Mouse (Mus musculus) erythroblast, embryonic 14.5 days (primary cell): Measurements from ENCODE around the gene N4bp2l2.
"Not testable (repeated sequence)": the region's sequence is repeated elsewhere in the genome, so short reads cannot be mapped to it uniquely, and the experiment has no call there.

Source experiments
- GATA1 ChIP-seq: IDR thresholded peaks from 2 replicates; pipeline ENCODE4 v1.6.1; 2012; ENCODE audit warnings: low read length, inconsistent platforms, mixed read lengths
- TAL1 ChIP-seq: IDR thresholded peaks from 3 replicates; pipeline ENCODE4 v1.6.1; 2012; ENCODE audit warnings: low read length, inconsistent platforms, mixed read lengths

DNA sequence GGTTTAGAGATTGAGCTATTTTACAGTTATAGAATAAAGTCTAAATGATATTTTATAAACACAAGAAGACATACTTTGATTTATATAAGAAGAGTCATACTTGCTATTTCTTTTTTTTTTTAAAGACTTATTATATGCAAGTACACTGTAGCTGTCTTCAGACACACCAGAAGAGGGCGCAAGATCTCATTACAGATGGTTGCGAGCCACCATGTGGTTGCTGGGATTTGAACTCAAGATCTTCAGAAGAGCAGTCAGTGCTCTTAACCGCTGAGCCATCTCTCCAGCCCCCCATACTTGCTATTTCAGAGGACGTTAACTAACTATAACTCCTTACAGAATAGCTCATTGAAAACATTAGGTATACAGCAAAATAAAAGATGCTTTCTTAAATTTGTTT, 22.6 kb downstream of the N4bp2l2 start:
- TF ChIP-seq GATA1, TAL1: not testable (repeated sequence)
